Mouse (Mus musculus) gastrocnemius, postnatal 36 days (tissue): Measurements from ENCODE around the gene Glyctk. TPM values are rescaled to one million over a fixed set of nuclear protein-coding genes. Genes with fewer than 3 reads are reported as not detected.

Source experiments
- microRNA-seq, 2 experiments: library from miRNA; unstranded; fragments of <30 nt; microRNA quantifications; one replicate each; pipeline ENCODE4 v1.2.0; 2021
- total RNA-seq, 2 experiments: library from RNA; stranded (reverse); gene quantifications; 2 replicates each; pipeline ENCODE4 v1.2.3; 2021

Gene Glyctk
- total RNA-seq, 2 experiments from 2014 or later, result 0.76 to 1.2 TPM

Small RNAs within 50 kb of the gene (microRNA-seq; reads per million reads assigned to microRNA genes)
- gene Mir135a-1 (0 reads per million in 2 experiments), gene Mirlet7g (74,840 to 115,731 reads per million in 2 experiments)

Other genes starting within 250 kb of the Glyctk start
- gene Col6a5, start 197.5 kb downstream of the Glyctk start, total RNA-seq, result under 1 TPM; 0.13 to 0.35 TPM
- gene Col6a4, start 61.4 kb downstream of the Glyctk start, total RNA-seq, result not detected
- gene Wdr82, start 12.8 kb upstream of the Glyctk start, total RNA-seq, result 10 to 100 TPM; 18.4 to 20.3 TPM
- gene Ppm1m, start 41.6 kb upstream of the Glyctk start, total RNA-seq, result 1 to 10 TPM; 3.0 to 3.3 TPM
- 100 to 1,000 TPM; 113 to 156 TPM for gene Twf2, start 45.0 kb upstream of the Glyctk start, total RNA-seq
- gene Tlr9, start 64.5 kb upstream of the Glyctk start, total RNA-seq, result under 1 TPM; 0.25 to 0.31 TPM
- gene Alas1, start 90.5 kb upstream of the Glyctk start, total RNA-seq, result 100 to 1,000 TPM; 235 to 282 TPM
- 1 to 10 TPM; 1.5 to 1.7 TPM for gene Poc1a, start 122.9 kb upstream of the Glyctk start, total RNA-seq
- gene Dusp7, start 210.5 kb upstream of the Glyctk start, total RNA-seq, result 10 to 100 TPM; 24.9 to 28.3 TPM